ENCODE assay signal across 8 mouse cellular contexts in genomic region chr12:80945334-80945995, GRCm38 (mm10). TPM values are rescaled to one million over a fixed set of nuclear protein-coding genes. Genes with fewer than 3 reads are reported as not detected.
DNase-seq lines count a peak whose midpoint lies in the region; ATAC-seq and TF ChIP-seq lines count a peak whose summit lies in the region.

Srsf5 (plus strand) TSS chr12:80945504.

- H3K4me2 ChIP-seq in hindbrain, postnatal 0 days (ENCODE audit: low read depth, low read length) = peak within 1 kb of the TSS; percentile 69

- peaks cover 21% of the 10 kb centered on the region; the same call in 1 of the 2 replicates for H3K36me3 ChIP-seq in hindbrain, postnatal 0 days (ENCODE audit: insufficient read depth, low read length)

- intact Hi-C loops in gastrocnemius, adult 2 months (cut with DNase I) = loop anchor here (1.0 to 5.0 kb wide), 3 partner anchors 155 to 1773 kb away; partner anchors contain the start of genes Erh, Slc39a9, Susd6 and Vti1b
- intact Hi-C loops in left cerebral cortex, adult 2 months (cut with DNase I) = no loop called here

- peak; percentile 80 for ATAC-seq in common myeloid progenitor, adult 5-6 weeks (replicated peaks; ENCODE audit: low read depth, poor library complexity, severe bottlenecking)
- ATAC-seq in hindbrain, postnatal 0 days = peak; percentile 94
- ATAC-seq in megakaryocyte, adult 5-6 weeks (ENCODE audit: poor library complexity, severe bottlenecking) = peak; percentile 76

- WGBS in hindbrain, postnatal 0 days = under 1% methylated on average over 51 of the region's 57 CpGs

- peaks cover 4% of the 10 kb centered on the region for H3K4me1 ChIP-seq in hindbrain, postnatal 0 days (ENCODE audit: insufficient read depth, low read length)

- peak within 1 kb of the TSS; percentile 93 for H3K4me3 ChIP-seq in gastrocnemius, adult 2 months
- H3K4me3 ChIP-seq in hindbrain, postnatal 0 days (ENCODE audit: low read length) = peak within 1 kb of the TSS; percentile 98
- peak within 1 kb of the TSS; percentile 92 for H3K4me3 ChIP-seq in left cerebral cortex, adult 2 months

- H3K9ac ChIP-seq in hindbrain, postnatal 0 days (replicated peaks; ENCODE audit: low read length) = peak within 1 kb of the TSS; percentile 99

- H3K9me3 ChIP-seq in hindbrain, postnatal 0 days (ENCODE audit: low read length) = no peaks in the 10 kb centered on the region

- TF ChIP-seq CTCF in gastrocnemius, adult 2 months (IDR thresholded peaks at IDR 0.05) = peak; percentile 51
- TF ChIP-seq CTCF in hindbrain, postnatal 0 days (IDR thresholded peaks at IDR 0.05; ENCODE audit: low read depth) = peak; percentile 56
- peak; percentile 39 for TF ChIP-seq CTCF in left cerebral cortex, adult 2 months (IDR thresholded peaks at IDR 0.05)

- peak; percentile 98 for DNase-seq in ZHBTc4 (ENCODE audit: low read depth, low spot score)
- peak; percentile 99 for DNase-seq in gastrocnemius, adult 2 months
- peak; percentile 99 for DNase-seq in hindbrain, postnatal 0 days (ENCODE audit: low spot score)
- DNase-seq in left cerebral cortex, adult 2 months (ENCODE audit: extremely low spot score in 1 of 2, low spot score in 2 of 2) = peak; percentile 98 to 99
- DNase-seq in right cerebral cortex, adult 2 months (ENCODE audit: low spot score in 2 of 2) = peak; percentile 97 to 99
- DNase-seq in urinary bladder, postnatal 14 days (ENCODE audit: low spot score) = peak; percentile 98

- no peaks in the 10 kb centered on the region for H3K27me3 ChIP-seq in hindbrain, postnatal 0 days (ENCODE audit: insufficient read depth, low read length)

- H3K27ac ChIP-seq in gastrocnemius, adult 2 months = peak within 1 kb of the TSS; percentile 100
- peak within 1 kb of the TSS; percentile 99 for H3K27ac ChIP-seq in hindbrain, postnatal 0 days
- H3K27ac ChIP-seq in left cerebral cortex, adult 2 months = peak within 1 kb of the TSS; percentile 99

RNA-seq across cellular contexts. Expression of gene Srsf5, which starts in this region (rescaled TPM):
- total RNA-seq in common myeloid progenitor, adult 5-6 weeks (2017) = 875 and 880 TPM in 2 replicates
- total RNA-seq in gastrocnemius, adult 2 months (2021) = 100 to 1,000 TPM in 1 of 2 experiments, 10 to 100 TPM in 1; 93.8 to 118 TPM
- total RNA-seq in hindbrain, postnatal 0 days (2014; rRNA removed) = 222 and 291 TPM in 2 replicates
- polyA plus RNA-seq in hindbrain, postnatal 0 days (2015; fragmentation: Nextera tagmentation; extraction: Ambion mirVana) = 486 and 514 TPM in 2 replicates
- 100 to 1,000 TPM; 355 to 360 TPM for total RNA-seq in left cerebral cortex, adult 2 months (2021)
- total RNA-seq in megakaryocyte, adult 5-6 weeks (2015) = 248 and 262 TPM in 2 replicates
- total RNA-seq in megakaryocyte, adult 5-6 weeks (2017) = 673 and 674 TPM in 2 replicates

Comparison
In these comparisons a context has a peak if more than half of its experiments do, and no peak if none do; other contexts are left out.
1. Peak in every context shown above with its lines: DNase-seq, ATAC-seq, H3K4me3 ChIP-seq and H3K27ac ChIP-seq.